Mouse (Mus musculus): Measurements from ENCODE around the gene Camta2.
A peak's percentile ranks its signal among the peaks of the same experiment; 100 is the strongest.

Gene Camta2

DNA sequence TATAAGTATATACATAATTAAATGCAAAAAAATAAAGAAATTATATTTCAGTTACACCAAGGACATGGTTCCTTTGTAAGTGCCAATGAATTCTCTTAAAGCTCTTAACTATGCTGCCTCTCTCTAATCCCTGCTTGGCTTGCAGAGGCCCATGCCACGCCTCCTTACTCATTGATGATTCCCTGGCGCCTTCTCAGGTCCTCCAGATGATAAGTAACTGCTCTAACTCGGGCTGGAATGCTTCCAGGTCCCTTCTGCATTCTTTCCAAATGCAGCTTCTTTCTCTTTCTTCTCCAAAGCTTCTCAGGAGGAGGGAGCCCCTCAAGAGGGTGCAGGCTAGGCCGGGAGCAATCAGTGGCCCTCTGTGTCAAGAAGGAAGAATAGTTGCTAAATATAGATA is 1.7 kb upstream of the Camta2 start:
- DNase-seq, result no peak

DNA sequence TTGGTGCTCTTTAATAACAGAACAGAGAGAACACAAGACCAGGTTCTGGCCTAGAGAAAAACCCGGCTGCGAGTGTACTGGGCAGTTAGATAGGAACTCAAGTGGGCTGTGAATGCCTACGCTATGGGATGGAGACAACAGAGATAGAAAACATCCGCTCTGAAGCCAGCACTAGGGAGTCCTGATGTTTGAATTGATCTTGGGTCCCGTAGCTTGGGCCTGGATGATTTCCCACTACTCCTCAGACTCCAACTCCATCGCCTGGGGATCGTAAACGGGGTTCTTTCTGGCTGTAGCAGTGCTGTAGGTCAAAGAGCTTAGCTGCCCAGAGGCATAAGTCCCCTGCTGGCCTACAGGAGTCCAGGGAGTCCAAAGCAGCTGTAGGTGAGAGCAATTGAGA is 467 bp upstream of the Camta2 start:
- no peak for DNase-seq

DNA sequence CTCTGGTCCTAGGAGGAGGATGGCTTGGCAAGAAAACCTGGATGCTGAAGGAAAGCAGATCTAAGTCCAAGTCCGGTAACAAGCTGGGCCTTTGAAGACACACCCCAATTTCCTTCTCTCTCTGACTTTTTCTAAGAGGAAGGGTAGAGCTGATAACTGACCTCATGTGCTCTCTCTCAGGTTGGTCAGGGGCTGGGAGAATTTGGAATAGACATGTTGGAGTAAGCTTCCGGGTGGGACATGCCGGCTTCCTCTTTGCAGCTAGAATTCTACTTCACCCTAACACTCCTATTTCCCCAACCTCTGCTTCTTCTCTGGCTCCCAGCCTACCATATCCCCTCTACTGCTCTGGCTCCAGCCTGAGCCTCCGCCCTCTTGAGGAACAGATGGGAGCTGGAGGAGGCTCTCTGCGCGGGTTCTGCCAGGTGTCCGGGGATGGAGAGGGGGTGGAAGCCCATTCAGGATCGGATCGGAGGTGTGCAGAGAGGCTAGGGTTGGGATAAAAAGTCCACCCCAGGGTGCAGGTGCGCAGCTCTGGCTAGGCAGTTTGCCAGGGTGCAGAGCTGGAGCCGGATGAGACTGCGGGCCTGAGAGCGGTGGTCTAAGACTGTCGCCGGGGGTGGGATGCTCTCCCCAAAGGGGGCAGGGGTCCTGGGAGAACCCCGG is 871 bp downstream of the Camta2 start:
- peak; percentile 75 for DNase-seq

DNA sequence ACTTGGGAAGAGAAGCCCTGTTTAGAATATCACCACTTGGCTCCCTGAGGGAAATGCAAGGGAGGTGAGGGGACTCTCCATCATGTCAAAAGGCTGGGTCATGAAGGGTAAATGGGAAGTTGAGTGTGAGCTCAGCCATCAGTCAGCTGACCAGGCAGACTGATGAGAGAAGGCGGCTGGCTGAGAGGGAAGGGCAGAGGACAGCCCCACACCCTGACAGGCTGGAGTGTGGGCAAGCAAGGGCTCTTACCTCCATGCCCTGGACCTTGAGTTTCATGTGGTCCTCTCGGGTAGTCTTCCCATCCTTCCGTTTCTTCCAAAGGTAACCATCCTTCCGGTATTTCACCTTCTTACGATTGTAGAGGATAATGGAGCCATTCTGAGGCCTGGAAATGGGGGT is 4.3 kb downstream of the Camta2 start:
- no peak for DNase-seq

DNA sequence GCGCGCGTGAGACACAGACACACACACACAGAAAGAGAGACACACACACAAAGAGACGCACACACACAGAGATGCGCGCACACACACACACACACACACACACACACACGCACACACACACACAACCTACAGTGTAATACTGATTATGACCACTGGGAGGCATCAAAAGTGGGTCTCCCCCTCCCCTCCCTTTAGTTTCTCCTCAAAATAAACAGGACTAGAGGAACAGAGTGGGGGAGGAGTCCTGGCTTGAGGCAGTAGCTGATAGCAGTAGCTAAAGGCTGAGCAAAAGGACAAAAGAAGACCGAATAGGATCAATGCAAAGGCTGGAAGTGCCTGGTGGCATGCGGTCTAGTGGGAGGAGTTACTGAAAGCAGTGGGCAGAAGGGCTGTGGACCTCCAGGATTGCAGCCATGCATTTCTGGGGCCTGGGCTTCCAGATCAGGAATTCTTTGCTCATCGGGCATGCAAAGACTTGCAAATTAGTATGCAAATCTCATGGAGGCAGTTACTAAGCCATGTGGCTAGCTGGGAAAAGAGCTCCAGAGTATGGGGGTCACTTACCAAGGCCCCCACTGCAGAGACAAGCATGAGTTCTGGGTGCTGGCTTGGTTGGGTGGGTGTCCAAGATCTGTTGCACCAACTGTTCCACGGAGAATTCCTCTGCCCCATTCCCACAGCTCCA is 5.9 kb downstream of the Camta2 start:
- DNase-seq, result peak; percentile 67

DNA sequence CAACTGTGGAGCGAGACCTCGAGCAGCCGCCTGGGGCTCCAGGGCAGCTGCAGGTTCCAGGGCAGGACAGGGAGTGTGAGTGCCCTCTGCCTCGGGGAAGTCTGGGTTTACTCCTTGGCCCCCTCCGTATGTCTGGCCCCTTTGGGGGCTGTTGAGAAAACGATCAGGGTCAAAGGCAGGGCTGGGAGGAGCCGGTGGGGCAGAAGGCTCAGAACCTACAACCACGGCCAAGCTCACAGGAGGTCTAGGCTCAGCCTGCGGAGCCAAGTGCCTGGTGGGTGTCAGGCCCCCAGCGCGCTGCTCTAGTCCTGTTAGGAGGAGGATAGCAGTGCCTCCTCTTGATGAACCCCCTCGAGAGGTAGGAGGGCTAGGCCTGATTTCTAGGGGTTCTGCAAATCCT is 6.7 kb downstream of the Camta2 start:
- no peak for DNase-seq

DNA sequence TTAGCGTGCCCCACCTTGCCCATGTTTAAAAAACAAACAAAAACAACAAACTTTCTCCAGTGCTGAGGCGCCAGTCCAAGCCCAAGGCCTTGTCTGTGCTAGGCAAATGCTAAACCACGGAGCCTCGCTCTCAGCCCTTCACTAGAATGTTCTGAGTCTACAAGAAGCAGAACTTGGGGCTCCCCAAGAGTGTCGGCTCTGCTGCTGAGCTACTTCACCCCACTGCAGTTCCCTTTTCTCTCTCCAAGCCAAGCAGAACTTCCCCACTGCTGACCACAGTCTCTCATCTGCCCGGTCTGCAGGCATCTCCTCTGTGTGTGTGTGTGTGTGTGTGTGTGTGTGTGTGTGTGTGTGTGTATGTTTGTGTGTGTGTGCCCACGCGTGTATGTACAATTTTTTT is 8.0 kb downstream of the Camta2 start:
- DNase-seq, result peak; percentile 80

DNA sequence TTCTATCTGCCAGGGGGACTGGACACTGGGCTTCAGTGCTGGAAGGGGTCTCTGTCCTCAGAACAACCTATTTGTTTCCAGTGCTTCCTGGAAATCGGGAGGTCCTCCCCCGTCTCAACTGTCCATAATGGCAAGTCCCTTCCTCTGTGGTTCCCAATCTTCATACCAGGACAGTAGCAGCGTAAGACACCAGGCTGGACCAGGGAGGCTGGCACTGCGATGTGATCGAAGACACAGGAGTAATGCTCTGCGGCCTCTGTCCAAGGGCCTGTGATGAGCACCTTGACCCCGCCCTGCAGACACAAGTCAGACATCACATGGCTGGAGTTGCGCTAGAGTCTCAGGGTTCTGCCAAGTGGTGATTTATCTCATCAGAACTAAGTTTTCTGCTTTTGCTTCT is 8.5 kb downstream of the Camta2 start:
- DNase-seq, result no peak

DNA sequence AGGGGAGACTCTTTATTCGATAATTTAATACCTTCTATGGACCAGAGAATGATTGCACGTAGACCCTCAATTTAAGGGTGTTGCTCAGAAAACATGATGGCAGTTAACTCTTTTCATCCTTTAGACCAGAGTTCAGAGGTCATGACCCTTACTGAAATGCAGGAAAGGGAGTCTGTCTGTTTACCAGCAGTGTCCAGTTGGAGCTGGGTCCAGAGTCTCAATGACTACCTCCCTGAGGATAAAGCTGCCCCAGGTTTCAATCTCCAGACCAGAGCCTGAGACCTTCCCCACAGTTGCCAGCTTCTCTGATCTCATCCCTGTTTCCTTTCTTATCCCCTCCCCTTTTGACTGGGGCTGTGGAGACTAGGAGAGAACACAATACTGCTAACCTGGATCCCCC is 9.3 kb downstream of the Camta2 start:
- no peak for DNase-seq

DNA sequence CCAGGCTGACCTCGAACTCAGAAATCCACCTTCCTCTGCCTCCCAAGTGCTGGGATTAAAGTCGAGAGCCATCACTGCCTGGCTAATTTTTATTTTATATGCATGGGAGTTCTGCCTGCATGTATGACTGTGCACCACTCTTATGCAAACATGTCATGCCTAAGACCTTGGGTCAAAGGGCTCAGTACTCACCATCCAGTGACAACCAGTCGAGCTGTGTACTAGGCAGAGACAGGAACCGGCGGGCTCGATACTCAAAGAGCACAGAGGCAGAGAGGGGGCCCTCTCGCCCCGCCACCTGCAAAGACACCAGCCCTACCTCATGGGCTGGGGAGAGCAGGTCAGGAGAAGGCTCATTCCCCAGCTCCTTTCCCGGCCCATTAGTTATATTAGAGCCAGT is 9.8 kb downstream of the Camta2 start:
- DNase-seq, result no peak

DNA sequence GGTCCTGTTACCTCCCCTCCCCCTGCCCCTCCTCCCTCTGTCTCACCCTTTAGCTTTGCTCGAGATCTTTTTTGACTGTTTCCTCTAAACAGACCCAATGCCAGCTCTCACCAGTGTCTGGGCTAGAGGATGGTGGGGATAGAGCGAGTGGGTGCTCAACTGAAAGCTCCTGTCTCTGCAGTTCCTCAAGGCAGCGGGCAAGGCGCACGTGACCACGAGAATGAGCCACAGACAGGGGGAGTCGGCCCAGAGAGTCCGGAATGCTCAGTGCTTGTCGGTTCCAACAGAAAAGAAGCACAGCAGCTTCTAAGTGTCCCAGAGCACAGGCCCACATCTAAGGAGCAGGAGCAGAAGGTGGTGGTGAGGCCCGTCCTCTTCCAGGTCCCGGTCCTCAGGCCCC is 13.4 kb downstream of the Camta2 start:
- DNase-seq, result no peak

DNA sequence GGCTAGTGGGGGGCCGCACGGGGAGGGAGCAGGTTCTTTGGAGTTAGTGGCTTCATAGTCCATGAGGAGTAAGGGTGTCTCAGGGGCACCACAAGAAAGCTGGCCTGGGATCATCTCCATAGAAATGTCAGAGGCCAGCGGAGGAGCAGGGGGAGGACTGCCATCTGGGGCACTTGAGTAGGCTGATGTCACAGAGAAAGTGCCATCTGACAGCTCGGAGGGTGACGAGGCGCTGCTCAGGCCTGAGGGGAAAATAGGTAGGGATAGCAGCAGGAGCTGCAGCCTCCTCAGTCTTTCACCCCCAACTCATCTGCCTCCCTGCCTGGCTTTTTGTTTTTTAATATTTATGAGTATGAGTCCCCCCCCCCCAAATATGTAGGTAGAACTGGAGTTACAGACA is 13.9 kb downstream of the Camta2 start:
- no peak for DNase-seq

DNA sequence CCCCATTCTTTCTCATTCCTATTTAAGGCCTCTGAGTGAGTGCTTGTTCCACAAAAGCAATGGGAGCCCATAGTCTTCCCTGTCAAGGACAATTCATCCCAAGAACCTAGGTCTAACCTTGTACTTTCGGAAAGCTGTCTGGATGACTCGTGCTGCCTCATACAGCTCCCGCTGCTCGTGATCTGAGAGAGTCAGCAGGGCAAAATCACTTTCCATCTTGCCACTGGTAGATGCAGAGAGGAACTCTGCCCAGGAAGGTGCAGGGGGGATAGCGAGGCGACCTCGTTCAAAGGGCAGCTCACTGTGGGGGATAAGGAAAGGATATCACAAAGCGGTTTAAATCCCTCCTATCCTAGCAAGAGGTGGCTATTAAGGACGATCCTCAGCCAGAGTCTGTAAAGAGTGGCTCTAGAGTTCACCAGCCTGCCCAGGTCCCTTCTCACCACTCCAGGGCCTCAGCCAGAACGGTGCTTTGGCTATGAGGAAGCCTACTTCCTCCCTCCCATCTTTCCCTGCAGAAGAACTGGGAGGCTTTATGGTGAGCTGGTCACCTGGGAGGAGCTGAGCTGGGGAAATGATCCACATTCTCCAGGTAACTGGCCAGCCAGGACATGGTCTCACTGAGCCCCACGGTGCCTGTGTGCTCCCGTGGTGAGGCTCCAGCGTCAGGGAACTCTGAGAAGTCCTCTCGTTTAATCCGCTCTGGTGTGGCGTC is 16.4 kb downstream of the Camta2 start:
- no peak for DNase-seq

DNA sequence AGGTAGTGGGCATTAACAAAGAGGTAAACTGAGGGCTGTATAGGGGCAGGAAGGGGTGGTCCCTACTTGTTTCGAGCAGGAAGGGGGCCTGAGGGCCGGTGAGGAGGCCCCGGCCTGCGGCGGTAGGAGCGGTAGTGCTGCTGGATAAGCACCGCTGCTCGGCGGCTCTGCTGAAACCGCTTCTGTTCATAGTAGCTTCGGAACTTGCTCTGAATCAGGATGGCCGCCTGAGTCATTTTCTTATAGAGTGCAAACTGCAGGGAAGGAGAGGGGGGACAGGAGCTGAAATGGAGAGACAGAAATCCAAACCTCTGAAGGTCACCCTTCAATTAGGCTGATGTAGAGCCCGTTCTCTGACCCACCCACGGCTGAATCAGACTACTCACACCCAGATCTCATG is 17.4 kb downstream of the Camta2 start:
- DNase-seq, result no peak

DNA sequence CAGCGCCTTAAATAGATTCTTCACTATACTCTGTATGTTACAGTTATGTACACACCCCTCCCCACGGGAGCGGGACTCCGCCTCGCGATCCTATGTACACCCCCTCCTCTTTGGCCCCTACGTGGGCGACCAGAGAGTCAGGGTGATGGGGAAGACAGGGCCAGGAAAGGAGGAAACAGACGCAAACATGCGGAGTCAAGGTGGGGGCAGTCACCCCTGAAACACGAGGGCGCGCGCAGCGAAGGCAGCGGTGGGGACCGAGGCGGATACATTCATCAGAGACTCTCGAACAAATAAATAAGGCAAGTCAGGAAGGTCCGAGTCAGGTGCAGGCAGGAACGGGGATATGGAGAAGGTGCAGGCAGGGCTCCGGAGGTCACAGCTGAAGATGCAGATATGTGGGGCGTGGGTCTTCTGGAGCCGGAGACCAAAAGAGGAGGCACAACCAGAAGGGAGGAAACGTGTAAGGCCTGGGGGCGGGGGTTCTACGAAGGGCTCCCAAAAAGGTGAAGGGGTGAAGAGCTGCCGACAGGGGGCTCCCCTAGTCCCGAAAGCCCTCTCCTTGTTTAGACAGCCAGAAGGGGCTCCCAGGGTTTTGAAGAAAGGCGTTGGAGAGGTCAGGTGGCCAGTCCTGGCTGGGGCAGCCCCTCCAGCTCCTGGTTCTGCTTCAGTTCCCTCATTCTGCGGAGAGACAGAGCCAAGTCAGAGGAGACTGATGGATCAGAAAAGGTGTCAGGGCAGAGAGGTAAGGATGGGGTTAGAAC is 18.1 kb downstream of the Camta2 start:
- peak; percentile 77 for DNase-seq

DNA sequence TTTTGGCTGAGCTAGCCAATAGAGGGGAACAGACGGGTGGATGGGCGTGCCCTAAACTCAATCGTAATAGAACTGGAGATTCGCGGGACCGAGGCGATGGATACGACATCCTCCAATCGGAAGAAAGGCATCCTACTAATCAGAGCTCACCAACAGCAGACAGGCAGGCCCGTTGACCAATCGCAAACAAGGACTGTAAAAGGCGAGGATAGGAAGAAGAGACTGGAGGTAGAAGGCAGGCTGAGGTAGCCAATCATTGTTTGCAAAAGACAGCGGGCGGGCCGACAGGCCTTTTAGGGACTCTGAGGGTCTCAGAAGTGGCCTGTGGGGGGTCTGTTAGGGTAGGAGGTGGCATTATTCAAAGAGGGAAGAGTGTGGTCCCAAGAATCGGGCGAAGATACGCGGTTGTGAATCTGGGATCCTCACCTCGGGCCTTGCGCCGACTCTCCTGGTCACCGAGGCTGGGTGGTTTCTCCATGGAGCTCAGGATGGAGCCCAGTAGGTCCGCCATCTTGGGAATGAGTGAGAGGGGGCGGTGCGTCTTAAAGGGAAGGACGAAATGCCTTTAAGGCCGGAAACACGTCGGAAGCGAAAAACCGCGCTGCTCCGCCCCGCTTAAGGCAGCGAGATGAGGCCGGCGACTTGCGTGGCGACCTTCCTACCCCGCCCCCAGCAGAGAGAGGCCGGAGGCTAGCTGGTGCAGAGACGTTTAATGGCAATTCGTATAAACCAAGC is 19.0 kb downstream of the Camta2 start, which contains the start of gene Spag7:
Gene Spag7 (minus strand): TSS at position 646 of the 735 bp plus-strand sequence.
- DNase-seq, result peak; percentile 100

DNA sequence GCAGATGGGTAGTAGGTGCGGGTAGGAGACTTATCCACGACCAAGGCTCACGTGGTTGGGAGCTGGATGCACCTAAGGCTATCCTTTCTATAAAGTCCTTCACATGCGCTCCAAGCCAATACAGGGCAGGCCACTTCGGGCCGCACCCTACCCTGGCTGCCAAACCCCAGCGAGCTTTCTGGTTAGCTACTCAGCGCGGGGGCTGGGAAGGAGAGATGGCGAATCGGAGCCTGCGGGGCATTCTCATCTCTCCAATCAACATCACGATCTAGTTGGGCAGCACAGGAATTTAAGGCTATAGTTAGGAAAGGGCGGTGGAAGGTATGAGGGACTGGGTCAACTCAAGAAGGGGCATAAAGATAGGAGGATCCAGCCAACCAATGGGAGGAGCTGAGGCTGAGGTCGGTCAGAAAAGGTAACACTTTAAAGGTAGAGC is 19.6 kb downstream of the Camta2 start:
- DNase-seq, result no peak

DNA sequence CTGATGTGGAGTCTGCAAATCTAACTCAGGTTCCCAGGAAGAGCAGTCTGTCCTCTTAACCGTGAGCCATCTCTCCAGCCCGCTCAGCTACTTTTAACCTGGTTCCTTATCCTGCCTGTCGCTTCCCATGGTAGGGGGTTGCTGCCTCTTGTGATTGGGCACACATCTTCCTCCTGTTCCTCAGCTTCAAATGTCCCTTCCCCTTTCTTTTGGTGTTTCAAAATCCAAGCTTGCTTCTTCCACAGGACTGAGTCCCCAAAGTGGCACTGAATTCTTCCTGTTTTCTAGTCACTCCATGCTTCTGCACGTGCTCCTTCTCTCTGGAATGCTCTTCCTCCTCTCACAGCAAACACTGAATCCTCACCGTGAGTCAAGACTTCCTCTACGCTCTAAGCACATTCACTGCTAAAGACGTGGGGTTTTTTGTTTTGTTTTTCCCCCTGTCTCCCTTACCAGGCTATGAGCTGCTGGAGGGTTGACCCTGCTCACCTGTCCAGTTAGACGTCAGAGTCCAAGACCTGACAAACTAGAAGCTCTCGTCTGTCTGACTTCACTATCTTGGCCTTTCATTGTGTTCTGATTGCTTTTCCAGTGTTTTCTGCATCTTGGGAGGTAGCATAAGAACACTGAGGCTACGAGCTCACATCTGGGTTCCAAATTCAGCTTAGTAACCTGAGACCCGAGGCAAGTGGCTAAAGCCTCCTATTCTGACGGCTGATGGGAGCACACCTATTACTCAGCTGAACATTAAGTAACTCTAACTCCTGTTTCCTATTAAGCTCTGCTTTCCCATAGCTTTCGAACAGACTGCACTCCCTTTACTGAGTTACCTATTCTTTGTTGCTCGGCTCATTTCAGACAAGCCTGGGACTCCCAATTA is 20.4 kb downstream of the Camta2 start:
- no peak for DNase-seq

DNA sequence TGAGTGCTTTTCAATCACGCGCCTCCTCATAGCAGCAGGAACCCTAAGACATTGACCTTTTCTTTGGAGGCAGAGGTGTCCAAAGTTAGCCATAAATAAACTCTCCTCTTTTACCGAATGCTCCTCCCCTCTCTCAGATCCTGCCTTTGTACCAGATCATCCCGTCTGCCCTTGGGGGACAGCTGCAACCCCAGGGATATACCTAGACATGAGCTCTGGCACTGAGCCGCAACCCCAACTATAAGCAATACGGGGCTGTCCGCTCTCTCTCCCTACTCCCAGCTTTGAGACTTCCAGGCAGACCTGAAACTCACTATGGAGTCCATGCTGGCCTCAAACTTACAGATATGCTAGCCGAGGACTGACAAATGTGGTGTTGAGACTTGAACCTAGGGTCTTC is 21.2 kb downstream of the Camta2 start:
- no peak for DNase-seq

DNA sequence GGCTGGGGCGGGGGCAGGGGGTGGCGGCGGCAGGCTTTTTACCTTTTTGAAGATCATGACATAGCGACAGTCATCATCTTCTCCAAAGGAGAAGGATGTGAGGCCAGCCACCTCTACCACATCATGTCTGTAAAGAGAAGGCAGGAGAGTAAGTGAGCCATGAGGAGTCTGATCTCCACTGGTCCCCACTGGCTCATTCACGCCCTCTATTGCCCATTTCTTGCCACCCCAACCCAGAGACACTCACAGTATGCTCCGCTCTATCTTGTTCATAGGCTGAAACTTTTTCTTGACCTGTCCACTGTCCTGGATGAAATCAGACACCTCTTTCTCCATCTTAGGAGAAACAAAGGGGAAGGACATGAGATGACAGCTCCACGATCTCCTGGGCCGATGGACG is 23.2 kb downstream of the Camta2 start:
- no peak for DNase-seq

DNA sequence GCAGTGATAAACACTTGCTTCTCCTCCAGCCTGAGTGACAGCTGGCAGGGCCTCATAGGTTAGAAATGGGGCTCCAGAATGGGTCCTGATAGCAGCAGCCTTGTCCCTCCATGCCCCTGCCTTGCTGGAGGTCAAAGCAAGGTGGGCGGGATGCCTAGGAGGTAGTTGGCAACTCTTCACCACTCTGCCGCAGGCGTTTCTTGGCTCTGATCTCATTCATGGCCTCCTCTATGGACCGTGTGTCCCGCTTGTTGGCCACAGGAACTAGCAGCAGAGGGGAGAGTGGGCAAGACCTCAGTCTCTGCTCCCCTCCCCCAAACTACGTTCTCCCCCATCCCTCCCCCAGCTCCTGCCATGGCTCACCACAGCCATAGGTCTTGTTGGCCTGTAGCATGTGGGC is 23.9 kb downstream of the Camta2 start:
- DNase-seq, result no peak

DNA sequence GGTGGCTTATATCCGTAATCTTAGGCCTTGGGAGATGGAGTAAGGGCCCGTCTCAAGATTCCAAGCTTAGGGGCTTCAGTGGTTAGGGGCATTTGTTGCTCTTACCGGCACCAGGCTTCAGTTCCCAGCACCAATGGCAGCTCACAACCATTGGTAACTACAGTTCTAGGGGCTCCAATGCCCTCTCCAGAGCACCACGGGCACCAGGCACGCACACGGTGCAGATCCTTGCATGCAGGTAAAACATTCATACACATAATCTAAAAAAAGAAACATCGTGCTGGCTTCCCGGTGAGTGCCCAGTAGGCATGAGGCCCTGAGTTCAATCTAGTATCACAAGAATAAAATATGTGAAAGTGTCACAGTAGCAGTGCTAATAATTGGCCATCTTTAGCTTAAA is 24.8 kb downstream of the Camta2 start:
- DNase-seq, result no peak
